Mouse (Mus musculus) layer of hippocampus, adult 8-10 months (tissue): Measurements from ENCODE around the gene Haspin. TPM values are rescaled to one million over a fixed set of nuclear protein-coding genes. Genes with fewer than 3 reads are reported as not detected.

Experiments
- DNase-seq, 2 experiments: peaks; one replicate each; pipeline ENCODE4 v3.0.0; 2022; ENCODE audit warnings: low spot score in 2 of 2
- total RNA-seq, 4 experiments: library from RNA; stranded (reverse); gene quantifications; 2 replicates each; pipeline ENCODE4 v1.2.4; 2022

The Haspin gene
- total RNA-seq: under 1 TPM in 3 of 4 experiments, not detected in 1; 0.19 to 0.48 (median 0.25) TPM

DNA sequence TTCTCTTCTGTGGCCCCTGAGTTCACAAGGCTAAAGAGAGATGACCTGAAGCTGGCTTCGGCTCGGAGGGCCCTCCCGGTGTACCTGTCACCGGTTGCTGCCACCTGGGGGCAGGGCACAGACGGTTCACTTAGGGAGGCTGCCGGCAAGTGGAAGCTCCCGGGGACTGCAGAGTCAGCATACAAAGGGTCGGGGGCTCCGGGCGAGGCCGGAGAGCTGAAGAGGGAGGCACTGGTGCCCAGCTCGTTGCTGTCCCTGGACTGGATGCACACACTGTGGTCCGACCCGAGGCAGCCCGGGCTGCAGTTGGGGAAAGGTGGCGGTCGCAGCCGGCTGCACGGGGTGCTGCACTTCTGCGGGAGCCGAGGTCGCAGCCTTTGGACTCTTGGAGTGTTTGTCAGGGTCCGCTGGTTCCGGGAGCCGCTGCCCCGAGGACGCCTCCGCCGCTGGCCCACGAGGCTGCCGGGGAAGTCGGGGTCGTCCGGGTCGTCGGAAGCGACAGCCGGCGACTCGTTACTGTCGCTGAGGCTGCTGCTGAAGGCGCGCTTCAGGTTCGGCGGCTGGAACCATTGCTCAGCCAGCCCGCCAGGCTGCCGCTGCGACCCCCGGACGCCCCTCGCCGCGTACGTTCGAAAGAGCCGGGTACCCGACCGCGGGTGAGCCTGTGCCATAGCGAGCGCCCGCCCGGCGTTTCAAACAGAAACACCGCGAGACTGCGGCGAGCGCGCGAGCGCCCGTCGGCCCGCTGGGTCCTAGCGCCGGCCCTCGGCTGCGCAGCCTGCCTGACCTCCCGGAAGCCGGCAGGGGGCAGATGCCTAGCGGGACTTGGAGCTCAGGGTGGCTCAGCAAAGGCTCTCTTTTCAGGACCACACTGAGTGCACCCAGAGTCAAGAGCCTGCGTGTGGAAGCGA, at the start of gene Haspin:
Gene Haspin, minus strand, starts transcription at position 704 of the 911 bp plus-strand sequence.
- peak; percentile 81 to 83 for DNase-seq

DNA sequence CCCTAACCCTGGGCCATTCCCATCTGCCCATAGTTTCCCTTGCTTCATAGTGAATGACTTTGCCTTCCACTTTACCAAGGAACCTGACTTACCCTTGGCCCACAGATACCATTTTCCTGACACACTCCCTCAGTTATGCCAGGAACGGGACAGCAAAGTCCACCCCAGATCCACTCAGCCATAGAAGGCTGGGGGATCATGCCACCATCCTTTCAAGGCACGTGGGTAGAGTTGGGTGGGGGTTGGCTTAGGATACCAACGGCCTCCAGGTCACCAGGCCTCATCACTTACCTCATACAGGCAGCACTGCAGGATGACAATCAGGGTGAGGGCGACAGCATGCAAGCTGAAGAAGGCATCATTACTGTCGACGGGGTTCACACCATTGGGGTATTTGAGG, 49.1 kb upstream of the Haspin start:
- DNase-seq: no peak

DNA sequence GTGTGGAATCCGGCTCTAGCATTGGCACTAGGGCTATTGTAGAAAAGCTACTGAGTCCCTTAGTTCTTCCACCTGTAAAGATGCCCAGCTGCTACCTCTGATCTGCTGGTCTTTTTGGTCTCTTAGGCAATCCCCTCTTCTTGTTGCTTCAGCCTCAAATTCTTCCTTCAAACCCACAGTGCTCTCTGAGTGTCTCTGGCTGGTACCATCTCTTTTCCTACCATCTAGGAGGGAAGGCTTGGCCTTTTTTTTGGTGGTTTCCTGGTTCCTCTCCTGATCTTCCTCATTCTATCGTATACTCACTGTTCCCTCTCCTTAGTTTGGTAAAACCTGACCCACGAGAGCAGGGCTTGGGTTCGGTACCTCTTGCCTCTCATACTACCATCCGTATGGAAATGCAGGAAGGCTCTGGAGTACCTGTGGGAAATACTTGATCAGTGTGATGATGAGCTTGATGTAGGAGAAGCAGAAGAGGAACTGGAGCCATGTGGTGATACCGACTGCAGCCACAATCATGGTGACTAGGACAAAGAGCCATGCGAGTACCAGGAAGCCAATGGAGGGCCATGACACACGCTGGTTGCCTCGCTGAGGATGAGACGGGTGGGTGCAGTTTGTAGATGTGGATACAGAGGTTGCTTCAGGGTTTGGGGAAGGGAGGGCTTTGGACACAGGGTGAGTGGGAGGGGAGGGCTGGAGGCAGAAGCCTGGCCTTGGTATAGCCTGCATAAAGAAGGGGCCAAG, 48.0 kb upstream of the Haspin start:
- DNase-seq: no peak

DNA sequence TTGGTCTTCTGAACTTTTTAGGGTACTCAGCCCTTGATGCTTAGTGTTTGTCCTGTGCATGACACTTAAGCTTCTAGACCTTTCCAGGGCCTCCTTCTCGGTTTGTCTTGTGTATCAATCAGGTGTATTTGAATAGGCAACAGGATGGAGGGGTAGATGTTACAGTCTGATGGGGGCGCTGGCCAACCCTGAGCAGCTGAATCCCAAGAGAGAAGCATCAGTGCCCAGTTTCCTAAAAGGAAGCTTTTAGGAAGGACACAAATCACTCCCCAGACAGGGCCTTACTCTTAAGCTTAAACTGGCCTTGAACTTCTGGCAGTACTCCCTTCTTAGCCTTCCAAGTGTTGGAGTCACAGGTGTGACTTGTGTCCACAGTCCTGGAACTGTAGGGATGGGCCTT, 39.8 kb upstream of the Haspin start:
- DNase-seq: no peak

DNA sequence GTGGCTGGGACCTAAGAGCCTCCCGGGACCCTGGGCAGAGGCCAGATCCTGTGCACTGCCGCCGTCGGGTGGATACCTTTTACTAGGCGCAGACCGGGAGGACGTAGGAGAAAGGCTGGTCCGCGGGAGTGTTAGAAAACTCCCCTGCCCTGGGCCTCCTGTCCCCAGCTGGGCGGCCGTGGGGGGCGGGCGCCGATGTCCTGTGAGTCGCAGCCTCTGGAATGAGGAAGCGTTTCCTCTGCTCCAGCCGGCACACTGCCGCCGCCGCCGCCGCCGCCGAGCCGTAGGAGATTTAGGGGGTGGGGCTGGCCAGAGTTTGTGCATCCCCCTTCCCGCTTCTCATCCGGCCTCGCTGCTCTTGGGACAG, 39.4 kb upstream of the Haspin start:
- DNase-seq: no peak

DNA sequence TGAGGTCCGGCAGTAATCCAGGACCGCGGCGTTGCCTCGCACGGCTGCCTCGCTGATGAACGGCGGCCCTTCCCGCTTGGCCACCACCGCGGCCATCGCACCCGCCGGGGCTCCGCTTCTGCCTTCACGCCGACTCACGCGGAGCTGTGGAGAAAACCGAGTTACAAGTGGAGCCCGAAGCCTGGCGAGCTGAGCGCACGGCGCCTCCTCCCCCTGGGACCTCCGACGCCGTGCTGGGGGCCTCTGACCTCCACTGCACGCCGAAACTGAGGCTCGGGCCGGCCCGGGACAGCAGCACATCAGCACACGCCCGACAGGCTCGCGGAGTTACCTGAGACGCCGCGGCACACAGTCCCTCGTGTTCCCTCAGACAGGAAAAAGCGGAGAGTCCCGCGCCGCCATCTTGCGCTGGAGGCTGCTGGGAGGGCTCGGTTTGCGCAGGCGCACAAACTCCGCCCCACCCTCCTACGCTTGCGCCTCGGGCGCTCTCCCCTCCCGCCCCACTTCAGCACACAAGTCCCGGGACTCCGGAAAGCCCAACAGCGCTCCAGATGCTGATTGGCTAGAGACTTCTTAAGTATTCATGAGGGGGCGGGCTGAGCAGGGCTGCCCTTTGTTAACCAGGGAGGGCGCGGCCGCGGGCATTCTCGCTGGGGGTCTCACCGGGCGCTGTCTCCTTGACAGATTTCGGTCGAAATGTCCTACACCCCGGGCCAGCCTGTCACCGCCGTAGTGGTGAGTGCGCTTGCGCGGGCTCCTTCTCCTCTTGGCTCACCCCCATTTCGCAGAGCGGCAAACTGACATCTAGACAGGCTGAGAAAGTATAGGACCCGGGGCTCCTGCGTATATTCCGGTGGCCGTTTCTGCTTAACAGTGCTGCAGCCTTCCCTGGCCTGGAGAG, 38.8 kb upstream of the Haspin start, which contains the start of the genes Emc6 and Tax1bp3:
Gene Emc6, minus strand, starts transcription at position 430 of the 901 bp plus-strand sequence.
Gene Tax1bp3, plus strand, starts transcription at position 476 of the 901 bp plus-strand sequence.
- peak; percentile 92 to 95 for DNase-seq

DNA sequence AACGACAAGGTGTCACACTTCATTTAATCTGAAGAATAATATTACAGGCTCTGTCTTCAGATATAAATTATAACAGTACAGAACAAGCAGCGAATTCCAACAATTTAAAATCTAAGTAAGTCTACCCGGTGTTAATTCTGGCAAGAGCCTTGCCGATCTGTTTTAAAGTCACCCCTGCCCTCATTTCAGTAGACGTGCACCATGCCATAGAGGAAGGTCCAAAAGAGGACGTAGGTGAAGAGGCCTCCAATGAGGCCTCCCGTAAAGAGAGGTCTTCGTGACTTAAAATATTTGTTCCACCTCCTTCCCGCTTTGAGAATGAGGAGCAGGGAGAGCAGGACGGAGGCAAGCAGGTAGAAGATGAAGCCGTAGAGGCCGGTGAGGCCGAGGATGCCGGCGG, 38.1 kb upstream of the Haspin start:
- DNase-seq: no peak

DNA sequence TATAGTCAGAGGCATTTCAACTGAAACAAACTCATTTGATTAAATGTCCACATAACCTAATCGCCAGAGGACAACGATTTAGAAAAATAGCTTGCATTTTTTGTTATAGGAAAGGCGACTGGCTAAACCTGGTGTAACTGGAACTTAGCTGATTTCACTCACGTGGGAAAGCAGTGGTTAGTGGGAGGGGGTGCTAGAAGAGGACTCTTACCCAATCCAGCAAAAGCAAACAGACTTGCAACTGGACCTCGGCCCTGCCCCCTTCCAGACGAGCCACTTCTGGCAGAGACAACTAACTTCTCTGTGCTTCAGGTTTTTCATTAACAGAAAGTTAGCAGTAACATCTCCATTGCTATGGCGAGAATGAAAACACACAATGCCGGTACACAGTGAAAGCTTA, 37.5 kb upstream of the Haspin start:
- DNase-seq: no peak

DNA sequence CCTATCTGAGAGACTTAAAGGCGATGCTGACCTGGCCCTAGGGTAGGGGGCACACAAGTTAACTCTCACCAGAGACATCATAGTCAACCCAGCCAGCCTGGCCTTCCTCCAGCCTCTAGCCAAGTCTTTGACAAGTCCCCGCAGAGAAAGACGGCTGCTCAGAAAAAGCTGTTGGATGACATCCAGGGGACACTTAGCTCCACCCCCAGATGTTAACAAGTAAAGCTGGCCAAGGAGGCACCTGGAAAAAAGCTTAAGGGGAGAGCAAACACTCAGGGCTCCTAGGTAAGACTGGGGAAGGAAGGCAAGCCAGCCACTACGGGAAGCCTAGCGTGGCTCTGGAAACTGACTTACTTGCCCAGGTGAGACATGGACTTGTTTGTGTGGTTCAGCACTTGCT, 34.1 kb upstream of the Haspin start:
- no peak for DNase-seq

DNA sequence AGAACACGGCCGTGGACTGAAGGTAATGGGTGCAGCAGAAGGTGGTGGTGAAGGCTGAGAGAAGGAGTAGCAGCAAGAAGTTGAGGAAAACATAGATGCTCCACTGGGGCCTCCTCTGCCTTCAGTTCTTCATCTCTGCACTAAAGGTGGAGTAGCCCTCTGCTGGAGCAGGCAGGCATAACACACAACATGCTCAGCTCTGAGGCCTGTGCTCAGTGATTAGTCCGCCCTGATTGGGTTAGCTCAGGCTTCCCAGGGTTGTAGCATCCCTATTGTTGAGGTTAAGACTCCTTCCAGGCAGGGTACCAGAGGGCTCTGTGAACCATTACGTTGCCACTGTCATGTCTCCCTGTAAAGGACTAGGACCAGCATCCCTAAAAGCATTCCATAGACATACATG, 31.1 kb upstream of the Haspin start:
- peak; percentile 39 to 66 for DNase-seq

DNA sequence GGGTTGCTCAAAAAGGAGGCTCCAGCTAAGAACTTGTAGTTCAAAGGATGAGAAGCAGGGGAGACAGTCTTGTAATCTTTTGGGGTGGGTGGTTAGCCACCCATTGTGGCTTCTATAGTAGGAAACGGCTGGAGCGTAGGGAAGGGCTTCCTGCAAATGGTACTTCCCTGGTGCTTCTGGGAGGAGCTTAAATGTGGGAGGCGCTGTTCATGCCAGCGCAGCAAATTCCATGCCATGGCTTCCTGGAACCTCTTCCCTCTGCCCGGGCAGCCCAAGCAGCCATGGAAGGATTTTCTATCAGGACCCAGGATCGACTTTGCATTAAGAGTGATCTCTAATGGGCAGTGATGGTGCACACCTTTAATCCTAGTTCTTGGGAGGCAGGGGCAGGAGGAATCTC, 30.5 kb upstream of the Haspin start:
- no peak for DNase-seq

DNA sequence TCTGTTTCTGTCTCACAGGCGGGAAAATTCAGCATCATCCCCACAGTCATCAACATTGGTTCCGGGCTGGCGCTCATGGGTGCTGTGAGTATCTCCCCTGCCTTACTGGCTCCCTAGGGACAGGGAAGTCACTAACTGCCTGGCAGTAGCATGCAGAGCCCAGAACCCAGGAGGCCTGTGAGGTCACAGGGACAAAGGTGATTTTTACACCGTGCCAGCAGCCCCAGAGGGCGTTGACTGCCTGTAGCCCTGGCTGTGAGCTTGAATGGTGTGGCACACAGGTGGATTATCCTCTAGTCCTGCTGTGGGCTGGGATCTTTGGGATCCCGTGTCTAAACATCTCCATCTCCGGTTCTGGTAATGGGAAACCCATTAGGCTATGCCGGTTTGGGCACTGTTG, 30.0 kb upstream of the Haspin start:
- no peak for DNase-seq

DNA sequence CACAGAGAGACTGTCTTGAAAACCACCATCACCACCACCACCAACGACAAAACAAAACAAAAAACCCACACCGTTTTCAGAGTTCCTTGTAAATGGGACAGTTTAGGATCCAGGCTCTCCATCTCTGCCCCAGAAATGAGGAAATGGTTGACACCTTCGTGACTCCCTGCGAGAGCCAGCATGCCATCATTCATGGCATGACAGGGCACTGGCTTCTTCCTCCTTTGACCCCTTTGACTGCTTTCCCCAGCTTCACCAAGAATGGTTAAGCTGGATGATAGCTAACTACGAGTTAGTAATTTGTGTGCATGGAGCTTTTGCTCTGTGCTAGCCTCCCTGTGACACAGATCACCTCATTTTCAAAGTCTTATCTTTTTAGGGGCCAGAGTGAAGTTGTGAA, 24.2 kb upstream of the Haspin start:
- no peak for DNase-seq

DNA sequence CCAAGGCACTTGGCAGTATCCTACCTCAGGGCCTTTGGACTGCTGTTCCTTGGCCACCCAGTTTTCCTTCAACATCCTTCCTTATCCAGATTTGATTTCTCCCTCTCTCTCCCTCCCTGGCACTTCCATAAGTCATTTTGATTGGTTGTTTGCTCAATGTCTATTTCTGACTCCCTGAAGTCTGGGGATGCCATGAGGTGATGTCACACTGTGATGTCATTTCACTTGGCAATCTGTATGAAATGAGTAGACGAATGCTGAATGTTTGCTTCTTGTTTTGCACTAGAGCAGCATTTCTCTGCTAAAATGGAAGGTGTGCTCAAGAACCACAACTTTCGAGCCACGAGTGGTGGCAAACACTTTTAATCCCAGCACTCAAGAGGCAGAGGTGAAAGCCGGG, 23.5 kb upstream of the Haspin start:
- no peak for DNase-seq

DNA sequence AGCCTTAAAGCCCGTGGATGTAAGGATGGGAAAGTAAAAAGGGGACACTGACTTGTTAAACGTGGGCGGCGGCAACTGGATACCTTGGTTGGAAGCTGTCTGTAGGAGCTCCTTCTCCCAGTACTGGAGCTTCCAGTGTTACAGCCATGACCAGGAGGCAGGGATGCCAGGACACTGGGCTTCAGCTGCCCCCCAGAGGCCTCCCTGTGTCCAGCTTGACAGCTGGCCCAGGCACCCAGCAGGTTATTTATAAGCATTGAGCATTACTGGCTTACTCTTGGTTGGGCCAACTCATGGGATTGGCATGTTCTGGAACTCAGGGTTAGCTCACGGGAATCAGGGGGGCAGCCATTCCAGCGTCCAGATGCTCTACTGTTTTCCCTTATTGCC, 22.7 kb upstream of the Haspin start:
- no peak for DNase-seq

DNA sequence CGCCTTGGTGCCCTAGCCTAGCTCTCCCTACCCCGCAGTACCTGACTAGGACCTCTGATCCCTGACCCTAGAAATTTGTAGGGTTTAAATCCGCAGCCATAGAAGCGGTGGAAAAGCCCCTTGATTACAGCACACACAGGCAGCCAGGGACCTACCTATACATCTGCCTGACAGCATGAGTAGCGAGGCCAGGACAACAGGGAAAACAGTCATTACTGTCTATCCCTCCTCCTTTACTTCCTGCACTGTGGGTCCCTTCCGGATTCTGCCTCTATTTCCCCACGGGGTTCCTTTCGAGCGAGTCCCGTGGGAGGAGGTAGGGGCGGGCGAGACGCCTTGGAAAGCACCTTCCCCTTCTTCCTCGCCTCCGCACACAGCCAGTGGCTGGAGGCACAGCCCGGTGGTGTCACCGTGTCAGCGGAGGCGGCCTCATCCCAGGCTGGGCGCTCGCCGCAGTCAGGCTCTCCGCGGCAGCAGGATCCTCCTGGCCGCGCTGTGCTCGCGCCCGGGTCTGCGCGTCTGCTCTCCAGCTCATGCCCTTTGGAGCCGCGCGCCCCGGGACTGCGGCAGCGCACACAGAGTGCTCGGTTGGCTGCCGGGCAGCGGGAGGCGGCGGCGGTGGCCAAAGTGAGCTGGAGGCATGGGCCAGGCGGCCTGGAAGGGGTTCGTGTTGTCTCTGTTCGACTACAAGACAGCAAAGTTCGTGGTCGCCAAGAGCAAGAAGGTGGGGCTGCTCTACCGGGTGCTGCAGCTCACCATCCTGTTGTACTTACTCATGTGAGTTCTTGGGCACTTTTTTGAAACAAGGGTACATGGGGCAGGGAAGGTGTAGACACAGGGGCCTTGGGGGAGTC, 22.1 kb upstream of the Haspin start, which contains the start of gene P2rx5:
Gene P2rx5, plus strand, starts transcription at position 465 of the 854 bp plus-strand sequence.
- no peak for DNase-seq

DNA sequence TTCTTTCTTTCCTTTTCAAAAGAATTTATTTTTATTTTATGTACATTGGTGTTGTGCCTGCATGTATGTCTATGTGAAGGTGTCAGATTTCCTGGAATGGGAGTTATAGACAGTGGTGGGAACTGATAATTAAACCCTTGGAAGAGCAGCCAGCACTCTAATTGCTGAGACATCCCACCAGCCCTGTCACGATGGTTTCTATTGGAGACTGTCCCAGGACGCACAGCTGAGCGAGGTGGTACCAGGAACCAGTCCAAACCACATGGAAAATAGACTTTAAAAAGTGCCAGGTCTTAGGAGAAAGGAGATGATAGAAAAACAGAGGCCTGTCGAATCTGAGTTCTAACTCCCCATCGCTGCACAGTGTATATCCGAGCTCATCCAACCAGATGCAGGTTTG, 17.0 kb upstream of the Haspin start:
- DNase-seq: peak in 1 of 2 experiments; percentile 46

DNA sequence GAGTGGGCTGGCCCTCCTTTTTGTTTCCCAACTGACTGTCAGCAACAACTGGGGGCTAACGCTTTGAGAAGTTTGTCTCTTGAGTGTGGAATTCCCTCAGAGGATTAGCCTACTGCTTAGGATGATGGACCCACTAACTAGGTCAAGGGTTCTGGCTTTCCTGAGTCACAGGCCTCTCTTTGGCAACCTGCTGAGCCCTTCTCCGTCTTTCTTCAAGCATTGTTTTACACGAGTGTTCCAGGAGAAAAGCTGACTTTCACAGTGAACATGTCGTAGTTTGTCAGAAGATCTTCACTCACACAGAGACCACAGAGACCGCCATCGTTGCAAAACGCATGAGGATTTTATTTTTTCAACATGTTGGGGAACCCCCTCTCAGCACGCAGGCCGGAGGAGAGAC, 10.1 kb upstream of the Haspin start:
- DNase-seq: no peak

DNA sequence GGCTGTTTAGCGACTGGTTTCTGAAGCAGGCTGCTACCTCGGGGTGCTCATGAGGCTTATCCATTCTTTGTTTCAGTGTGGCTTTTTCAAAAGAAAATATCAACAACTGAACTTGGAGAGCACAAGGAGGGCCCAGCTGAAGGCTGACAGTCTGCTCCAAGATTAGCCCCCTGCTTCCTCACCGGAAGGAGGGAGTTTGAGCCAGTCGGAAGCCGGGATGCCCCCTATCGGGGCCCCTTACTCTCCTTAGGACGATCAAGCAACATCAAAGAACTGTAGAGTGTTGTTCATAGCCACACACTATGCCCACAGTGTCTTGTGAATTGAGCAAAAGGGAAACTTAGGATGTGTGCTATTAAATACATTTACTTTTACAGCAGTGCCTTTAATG, 8.9 kb upstream of the Haspin start:
- DNase-seq: no peak
